Mouse (Mus musculus): ENCODE data around the gene Cacna1h.

Gene Cacna1h

DNA sequence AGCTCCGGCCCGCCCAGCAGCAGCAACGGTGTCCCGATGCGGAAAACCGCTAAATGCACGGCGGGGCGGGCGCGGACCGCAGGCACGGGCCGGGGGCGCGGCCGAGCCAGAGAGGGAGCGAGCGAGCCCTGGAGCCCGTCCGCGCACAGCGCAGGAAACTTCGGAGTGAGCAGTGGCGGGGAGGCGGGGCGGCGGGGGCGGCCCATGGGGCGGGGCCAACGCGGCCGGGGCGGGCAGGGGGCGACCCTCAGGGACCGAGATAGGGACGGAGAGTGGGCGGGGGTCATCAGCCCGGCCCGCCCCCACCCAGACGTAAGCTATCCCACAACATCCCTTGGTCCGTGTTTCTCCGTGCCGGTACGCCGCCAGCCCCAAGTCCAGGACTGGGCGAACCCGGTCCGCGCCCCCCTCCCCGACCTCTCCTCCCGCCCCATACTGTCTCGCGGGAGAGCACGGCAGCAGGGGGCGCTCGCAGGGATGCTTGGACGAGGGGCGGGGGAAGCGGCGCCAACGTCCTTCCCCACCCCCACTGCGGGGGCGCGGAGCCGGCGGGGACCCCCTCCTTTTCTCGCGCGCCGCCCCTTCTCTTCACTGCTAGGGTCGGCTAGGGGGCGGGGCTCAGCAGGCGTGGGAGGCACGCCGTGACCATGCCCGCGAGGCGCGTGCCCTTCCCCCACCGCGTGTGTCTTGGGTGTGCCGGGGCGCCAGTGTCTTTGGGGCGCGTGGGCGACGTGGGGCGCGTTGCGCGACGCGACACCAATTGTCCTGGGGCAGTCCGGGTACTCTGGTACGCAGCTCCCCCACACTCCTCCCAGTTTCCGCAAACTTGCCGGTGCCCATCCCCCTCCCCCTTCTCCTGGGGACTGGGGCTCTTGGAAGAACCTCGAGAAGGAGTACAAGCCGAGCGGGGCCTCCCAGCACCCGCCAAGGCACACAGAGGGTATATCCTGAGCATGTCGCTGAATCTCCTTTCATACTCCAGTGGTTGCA is at the start of gene Cacna1h:
Gene Cacna1h (minus strand): TSS at position 167 of the 990 bp plus-strand sequence.
- DNase-seq, result peak; percentile 16 to 27

- no peak for DNase-seq
Measured at GRCm38 (mm10) chr17:25482092-25482491, 48.5 kb upstream of the Cacna1h start.

DNA sequence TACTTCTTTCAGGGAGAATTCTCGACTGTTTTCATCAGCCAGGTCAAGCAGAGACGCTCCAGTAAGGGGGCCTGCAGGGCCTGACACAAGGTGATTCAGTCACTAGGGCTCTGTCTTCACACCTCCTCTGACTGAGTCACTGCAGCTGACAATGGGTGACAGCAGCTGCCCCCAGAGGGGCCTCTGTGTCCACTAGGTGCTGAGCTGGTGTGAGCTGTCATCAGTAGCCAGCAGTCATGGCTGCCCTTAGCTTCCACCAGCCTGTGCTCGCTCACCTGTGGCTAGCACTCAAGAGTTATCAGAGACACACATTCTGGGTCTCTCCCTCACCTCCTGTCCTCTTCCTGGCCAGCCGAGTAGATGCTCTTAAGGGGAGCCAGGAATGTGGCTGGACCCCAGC is 47.2 kb upstream of the Cacna1h start:
- no peak for DNase-seq

GRCm38 (mm10) chr17:25480152-25480551 is 46.6 kb upstream of the Cacna1h start:
- no peak for DNase-seq

- DNase-seq, result peak in 1 of 2 experiments; percentile 38
Measured at GRCm38 (mm10) chr17:25475946-25476744, 42.6 kb upstream of the Cacna1h start.

DNA sequence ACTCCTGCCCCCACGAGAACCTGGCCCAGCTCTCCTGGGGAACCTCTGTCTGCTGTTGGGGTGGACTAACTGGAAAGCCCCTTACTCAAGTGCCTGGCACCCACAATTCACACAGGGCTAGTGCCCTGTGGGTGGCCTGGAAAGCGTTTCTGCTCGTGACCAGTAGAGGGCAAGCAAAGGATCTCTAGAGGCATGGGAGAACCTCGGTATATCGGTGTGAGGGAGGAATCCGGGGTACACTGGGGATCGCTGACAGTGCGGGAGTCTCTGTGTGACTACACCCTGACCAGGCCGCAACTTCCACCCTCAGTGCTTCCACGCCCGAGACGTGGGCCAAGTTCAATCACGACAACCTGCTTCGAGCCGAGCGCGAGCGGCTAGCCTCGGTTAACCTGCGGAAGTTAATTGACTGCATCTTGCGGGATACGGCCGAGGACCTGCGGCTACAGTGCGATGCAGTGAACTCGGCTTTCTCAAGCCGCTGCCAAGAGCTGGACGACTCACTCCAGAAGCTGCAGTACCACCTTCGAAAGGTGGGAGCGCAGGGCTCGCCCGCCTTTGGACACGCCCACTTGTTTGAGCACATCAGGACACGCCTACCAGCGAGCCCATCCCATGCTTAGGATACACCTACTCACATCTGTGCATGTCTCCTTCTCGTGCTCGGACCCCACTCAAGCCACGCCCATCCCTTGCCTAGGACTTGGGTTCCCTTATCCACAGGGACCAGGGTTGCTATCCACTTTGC is 40.9 kb upstream of the Cacna1h start:
- peak; percentile 35 to 59 for DNase-seq

DNA sequence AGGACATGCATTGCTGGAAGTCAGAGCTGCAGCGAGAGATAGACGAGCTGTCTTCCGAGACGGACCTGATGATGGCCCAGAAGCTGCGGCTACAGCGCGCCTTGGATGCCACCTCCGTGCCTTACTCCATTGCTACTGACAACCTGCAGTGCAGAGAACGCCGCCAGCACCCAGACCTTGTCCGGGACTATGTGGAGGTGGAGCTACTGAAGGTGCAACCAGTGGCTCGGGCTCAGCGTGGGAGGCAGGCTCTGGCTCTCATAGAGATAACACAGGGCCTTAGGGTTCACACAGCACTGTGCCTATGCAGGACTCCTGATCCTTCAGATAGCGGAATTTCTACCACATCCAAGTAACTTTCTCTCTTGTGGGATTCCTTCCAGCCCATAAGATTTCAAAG is 38.5 kb upstream of the Cacna1h start:
- DNase-seq, result no peak

- no peak for DNase-seq
Measured at GRCm38 (mm10) chr17:25471418-25471817, 37.8 kb upstream of the Cacna1h start.

DNA sequence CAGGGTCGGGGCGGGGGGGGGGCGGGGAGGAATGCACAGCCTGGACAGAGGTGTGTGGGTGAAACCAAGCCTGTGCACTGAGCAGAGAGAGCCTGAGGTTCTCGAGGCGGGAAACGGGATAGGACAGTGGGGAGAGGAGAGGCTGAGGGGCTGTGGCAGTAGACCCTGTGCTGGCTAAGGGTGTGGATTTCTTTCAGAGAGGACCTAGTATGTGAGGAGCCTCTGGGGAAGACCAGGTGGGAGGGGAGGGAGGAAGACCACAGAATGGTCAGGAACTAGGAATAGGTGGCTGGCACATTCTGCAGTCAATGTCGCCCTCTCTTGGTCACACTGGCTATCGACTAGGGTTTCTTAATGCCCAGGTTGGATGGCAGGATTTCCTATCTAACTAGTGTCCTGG is 36.2 kb upstream of the Cacna1h start:
- DNase-seq, result peak in 1 of 2 experiments; percentile 36

GRCm38 (mm10) chr17:25468301-25468700 is 34.7 kb upstream of the Cacna1h start:
- no peak for DNase-seq

DNA sequence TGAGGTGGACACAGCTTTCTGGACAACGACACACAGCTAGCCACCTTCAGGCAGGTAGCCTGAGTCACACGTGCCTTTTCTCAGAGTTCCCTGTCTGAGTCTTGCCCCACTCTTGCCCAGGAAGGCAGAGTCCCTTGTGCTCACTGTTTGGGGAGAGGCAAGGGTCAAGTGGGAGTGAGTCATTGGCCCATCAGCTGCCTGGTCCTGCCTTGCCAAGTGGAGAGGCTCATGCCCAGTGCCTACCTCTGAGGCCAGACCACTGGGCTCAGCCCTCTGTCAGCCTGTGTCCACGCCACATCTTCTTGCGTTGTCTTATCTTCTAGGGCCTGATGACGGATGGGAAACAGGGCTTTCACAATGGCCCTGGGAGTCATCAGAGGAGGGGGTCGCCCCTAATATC is 34.2 kb upstream of the Cacna1h start:
- DNase-seq, result no peak

GRCm38 (mm10) chr17:25466257-25466656 is 32.7 kb upstream of the Cacna1h start:
- no peak for DNase-seq

DNA sequence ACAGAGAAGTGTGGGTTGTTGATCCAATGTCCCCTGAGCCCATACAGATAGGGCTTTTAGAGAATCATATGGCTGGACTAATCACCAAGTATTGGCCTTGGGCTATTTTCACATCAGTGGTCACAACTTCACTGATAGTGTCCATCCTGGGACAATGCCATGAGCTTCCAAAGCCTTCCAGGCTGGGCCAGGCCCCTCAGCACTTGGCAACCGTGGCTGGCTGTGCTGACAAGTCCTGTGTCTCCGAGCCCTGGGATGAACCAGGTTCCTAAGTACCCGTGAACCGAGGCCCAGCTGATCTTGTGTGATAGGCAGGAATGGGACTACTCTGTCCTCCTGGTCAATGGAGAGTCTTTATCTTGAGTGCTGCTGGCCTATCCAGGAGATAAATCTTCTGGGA is 30.5 kb upstream of the Cacna1h start:
- no peak for DNase-seq

DNA sequence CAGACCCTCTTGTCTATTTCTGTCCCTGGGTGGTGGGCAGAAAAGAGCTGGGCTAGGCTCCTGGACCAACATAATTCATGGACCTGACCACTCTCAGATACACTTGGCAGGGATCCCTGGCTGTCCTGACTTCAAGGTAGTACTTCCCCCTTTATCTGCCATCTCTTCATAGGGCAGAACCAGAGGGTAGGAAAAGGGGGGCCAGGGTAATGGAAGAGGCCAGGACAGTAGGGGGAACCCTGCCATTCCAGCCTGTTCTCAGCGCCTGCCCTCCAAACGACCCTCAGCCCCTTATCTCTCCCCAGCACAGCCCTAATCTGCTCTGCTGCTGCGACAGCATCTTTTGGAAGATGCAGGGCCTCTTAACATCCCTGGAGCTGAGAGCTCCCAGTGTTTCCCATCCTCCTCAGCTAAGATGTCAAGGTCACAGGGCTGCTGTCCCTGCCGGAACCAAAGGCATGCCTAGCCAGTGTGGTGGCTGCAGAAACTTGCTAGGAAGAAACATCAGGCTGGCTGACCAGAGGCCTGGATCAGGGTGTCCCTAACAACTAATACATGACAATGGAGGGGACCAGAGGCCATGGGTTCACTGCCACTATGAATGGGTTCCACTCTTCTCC is 29.9 kb upstream of the Cacna1h start:
- DNase-seq, result no peak

DNA sequence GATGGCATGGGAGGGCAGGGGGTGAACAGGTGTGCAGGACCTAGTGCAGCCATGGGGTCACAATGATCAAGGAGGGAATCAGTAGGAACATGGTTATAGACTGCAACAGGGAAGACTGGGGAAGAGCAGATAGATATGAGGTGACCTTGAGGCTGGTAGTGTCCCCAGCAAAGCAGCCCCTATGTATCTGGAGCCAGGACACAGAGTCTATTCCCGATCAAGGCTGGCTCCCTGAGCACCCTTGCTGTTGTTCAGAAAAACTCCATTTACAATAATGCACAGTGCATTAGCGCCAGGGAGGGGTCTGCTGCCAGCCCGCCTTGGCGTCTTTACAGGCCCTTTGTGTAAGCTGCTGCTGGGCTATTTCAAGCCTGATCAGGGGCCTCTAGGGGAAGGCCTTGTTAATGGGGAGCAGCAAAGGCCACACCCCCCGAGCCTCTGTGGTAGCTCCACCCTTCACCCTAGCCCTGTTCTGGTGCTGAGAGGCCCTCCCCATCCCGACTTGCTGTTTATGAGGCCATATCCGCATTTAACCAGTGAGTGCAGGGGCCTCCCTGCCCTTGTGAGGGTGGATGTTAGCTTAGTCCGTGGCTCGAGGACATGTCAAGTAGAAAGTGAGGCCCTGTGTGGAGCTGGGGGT is 28.8 kb upstream of the Cacna1h start:
- DNase-seq, result no peak

- DNase-seq, result no peak
Measured at GRCm38 (mm10) chr17:25456540-25456939, 23.0 kb upstream of the Cacna1h start.

- no peak for DNase-seq
Measured at GRCm38 (mm10) chr17:25454272-25454671, 20.7 kb upstream of the Cacna1h start, which contains the start of gene Tekt4. Gene Tekt4 (plus strand): TSS chr17:25454615.

GRCm38 (mm10) chr17:25452246-25452965 is 18.8 kb upstream of the Cacna1h start:
- no peak for DNase-seq

- DNase-seq, result no peak
Measured at GRCm38 (mm10) chr17:25450329-25450728, 16.7 kb upstream of the Cacna1h start.

- DNase-seq, result no peak
Measured at GRCm38 (mm10) chr17:25447865-25448264, 14.3 kb upstream of the Cacna1h start.

DNA sequence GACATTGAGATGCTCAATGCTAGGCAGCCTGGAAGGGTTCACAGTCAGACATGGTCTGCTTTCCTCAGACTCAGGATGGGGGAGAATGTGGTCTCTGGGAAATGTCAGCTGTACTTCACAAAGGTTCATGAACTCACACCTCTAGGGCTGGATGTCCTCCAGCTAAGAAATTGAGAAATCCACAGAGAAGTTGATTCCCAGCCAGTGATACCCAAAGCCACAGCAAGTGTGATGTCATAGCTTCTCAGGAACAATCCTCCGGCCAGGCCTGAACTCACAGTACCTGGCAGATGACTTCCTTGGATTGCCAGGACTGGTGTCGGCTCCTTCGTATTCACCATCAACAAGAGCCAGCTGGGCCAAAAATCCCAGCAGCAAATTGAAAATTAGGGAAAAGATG is 12.3 kb upstream of the Cacna1h start:
- no peak for DNase-seq

Measured in spleen, adult 18-20 months (tissue).